Mouse (Mus musculus): ENCODE data around the gene Gm49601.

DNA sequence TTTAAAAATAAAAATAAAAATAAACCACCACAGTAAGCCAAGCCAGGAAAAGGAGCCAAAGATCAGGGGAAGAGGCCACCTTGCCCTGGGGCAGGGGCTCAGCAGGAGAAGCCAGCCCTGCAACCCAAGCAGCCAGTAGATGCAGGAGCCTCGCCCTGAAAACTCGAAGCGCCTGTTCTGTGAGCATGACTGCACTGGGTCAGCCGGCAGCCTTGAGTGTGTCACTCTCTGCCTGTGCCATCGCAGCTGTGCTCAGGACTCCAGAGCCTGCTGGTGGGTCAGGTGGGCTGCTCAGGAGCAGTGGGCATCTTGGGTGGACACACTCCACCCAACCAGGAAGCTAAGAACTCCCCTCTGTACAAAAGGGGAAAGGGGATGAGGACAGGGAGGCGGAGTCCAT is 19.1 kb upstream of the Gm49601 start:
- no peak for TF ChIP-seq CTCF (IDR thresholded peaks at IDR 0.05; ENCODE audit: low read depth, low read length)
- TF ChIP-seq GATA1 (IDR thresholded peaks at IDR 0.05; ENCODE audit: borderline replicate concordance, low read length): no peak
- no peak for TF ChIP-seq GATA2 (IDR thresholded peaks at IDR 0.05; ENCODE audit: borderline replicate concordance, low read depth, low read length)
- no peak for TF ChIP-seq TAL1 (conservative IDR thresholded peaks at IDR 0.05; ENCODE audit: low read depth, low read length)

Data from G1E (cell line).